Mouse (Mus musculus) left cerebral cortex, adult 2 months (tissue): Measurements from ENCODE around the gene Cacna1c. TPM values are rescaled to one million over a fixed set of nuclear protein-coding genes. Genes with fewer than 3 reads are reported as not detected.
A peak's percentile ranks its signal among the peaks of the same experiment; 100 is the strongest.

Experiments used
- DNase-seq, 2 experiments: peaks; one replicate each; pipeline ENCODE4 v3.0.0; 2021 to 2022; ENCODE audit warnings: low spot score in 2 of 2, mixed read lengths in 1 of 2; ENCODE audit errors: extremely low spot score in 1 of 2
- H3K27ac ChIP-seq: fragments of 200-600 bp; 2 replicates; pipeline ENCODE4 v1.8.1; 2022
- H3K4me3 ChIP-seq: fragments of 200-600 bp; 2 replicates; pipeline ENCODE4 v1.8.1; 2022
- CTCF ChIP-seq: fragments of 200-600 bp; IDR thresholded peaks from 2 replicates; pipeline ENCODE4 v1.8.1; 2022; ENCODE audit warnings: antibody characterized with exemption, mild to moderate bottlenecking, moderate library complexity
- intact Hi-C: fragments of 180-260 bp; cut with DNase I; formaldehyde crosslinking; loops from one replicate; pipeline ENCODE4 v1.15.1; 2025
- total RNA-seq, 2 experiments: library from RNA; stranded (reverse); gene quantifications; 2 replicates each; pipeline ENCODE4 v1.2.3; 2021

The Cacna1c gene
- total RNA-seq, 2 experiments from 2014 or later = 69.1 to 73.9 TPM

- no peak overlapping the region for H3K27ac ChIP-seq
- no peak for DNase-seq
- H3K4me3 ChIP-seq = no peak overlapping the region
- no peak for TF ChIP-seq CTCF
- intact Hi-C loops = loop anchor here (10.0 kb wide), 1 partner anchor 283 kb away; no protein-coding TSS in a partner anchor
These were observed 554.4 kb downstream of the Cacna1c start for GRCm38 (mm10) chr6:118641671-118642325.

DNA sequence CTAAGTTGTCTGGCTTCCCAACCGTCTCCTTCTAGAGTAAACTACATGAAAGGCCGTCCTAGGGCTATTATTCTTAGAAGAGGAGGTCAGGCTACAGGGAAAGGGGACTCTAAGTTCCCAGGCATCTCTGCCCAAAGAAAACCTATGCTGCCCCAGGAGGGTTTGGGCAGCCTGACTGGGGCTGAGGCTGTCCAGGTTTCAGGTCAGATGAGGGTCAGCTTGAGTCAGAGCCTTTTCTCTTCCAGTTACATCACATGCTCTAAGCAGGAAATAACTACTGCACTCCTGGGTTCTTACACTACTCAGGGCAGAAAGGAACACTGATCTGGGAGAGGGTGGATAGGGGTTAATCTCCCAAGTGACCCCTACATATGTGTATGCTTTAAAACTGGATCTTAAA lies 556.4 kb downstream of the Cacna1c start:
- Histone ChIP-seq H3K27ac (no peak overlapping the region), H3K4me3 (no peak overlapping the region)
- TF ChIP-seq CTCF = no peak
- no peak for DNase-seq
- intact Hi-C loops = loop anchor here (10.0 kb wide), 2 partner anchors 285 to 705 kb away; no protein-coding TSS in a partner anchor

DNA sequence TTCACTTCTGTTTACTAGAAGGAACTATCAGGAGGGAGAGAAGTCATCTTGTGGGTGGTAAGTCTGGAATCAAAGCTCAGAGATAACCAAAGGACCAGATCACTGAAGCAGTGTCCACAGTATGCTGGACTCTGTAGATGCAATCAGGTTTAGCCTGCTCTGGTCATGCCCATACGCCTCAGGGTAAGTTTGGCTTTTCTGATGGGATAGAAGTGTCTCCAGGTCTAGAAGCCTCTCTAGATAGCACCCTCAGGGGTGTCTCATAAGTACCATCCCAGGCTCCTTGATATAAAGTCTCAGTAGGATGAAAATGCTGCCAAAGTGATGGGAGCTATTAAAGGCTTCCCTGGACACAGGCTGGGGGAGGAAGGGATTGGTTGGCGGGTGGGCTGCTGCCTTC lies 557.3 kb downstream of the Cacna1c start:
- intact Hi-C loops = loop anchor here (10.0 kb wide), 1 partner anchor 706 kb away; no protein-coding TSS in a partner anchor
- TF ChIP-seq CTCF = no peak
- H3K4me3 ChIP-seq = no peak overlapping the region
- H3K27ac ChIP-seq = no peak overlapping the region
- DNase-seq = no peak

DNA sequence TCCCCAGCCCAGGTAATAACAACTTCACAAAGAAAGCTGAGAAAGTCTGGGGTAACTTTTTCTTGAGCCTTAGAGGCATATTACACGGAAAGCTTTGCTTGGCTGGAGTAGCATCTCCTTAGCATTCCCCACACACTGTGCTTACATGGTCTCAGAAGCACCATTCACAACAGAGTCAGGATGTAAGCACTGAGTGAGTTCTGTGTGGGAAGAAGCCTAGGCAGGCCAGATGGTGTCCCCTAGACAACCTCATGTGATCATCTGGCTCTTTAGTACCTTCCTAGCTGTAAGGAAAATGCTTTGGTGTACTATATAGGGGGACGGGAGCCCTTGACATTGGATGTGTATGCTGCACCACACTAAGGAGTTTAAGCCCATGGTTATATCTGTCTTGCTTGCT lies 563.7 kb downstream of the Cacna1c start:
- no peak overlapping the region for H3K27ac ChIP-seq
- TF ChIP-seq CTCF = no peak
- no peak for DNase-seq
- intact Hi-C loops = loop anchor here (10.0 kb wide), 1 partner anchor 712 kb away; no protein-coding TSS in a partner anchor
- H3K4me3 ChIP-seq = no peak overlapping the region

DNA sequence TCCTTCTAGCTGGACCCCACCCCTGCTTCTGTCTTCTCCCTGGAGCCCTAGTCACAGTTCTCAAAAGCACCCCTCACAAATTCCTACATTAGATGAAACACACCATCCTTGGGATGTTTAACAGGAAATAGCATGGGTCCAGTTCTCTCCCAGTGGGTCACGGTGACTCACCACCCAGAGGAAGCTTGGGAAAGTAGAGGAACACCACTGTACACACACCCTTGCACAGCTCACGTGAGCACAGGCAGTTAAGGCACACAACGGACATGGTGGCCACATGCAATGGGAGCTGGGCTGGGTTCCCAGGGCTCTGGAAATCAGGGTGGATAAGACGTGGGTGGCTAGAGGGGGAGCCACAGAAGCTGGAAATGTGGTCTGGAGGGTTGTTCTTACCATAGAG lies 566.2 kb downstream of the Cacna1c start:
- DNase-seq = no peak
- TF ChIP-seq CTCF = no peak
- intact Hi-C loops = loop anchor here (10.0 kb wide), 1 partner anchor 715 kb away; no protein-coding TSS in a partner anchor
- no peak overlapping the region for H3K4me3 ChIP-seq
- H3K27ac ChIP-seq = no peak overlapping the region

DNA sequence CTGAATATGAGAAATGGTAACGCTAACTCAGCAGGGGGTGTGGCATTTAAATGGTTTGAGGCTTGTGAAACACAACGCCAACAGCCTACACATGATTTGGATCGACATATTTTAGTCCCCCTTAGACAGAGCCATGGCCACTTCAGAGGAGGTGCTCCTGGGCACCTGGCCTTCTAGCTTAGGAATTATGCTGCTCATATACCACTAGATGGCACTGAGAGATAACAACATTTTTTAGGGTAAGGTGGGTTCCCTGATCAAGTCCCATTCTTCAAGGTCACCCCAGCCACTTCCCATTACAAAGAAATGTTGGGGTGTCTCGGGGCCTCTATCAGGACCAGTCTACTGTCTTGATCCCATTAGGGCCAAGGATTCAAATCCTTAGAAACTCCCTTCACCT lies 570.0 kb downstream of the Cacna1c start:
- H3K27ac ChIP-seq = no peak overlapping the region
- no peak for DNase-seq
- intact Hi-C loops = loop anchor here (5.0 kb wide), 1 partner anchor 481 kb away; no protein-coding TSS in a partner anchor
- no peak overlapping the region for H3K4me3 ChIP-seq
- TF ChIP-seq CTCF = peak; percentile 67

GRCm38 (mm10) chr6:118623609-118624008 lies 572.6 kb downstream of the Cacna1c start:
- TF ChIP-seq CTCF = no peak
- no peak overlapping the region for H3K27ac ChIP-seq
- intact Hi-C loops = no loop called here
- no peak for DNase-seq
- no peak overlapping the region for H3K4me3 ChIP-seq

- no peak for TF ChIP-seq CTCF
- no peak overlapping the region for H3K4me3 ChIP-seq
- DNase-seq = no peak
- intact Hi-C loops = no loop called here
- H3K27ac ChIP-seq = no peak overlapping the region
These were observed 574.4 kb downstream of the Cacna1c start for GRCm38 (mm10) chr6:118621866-118622265.

GRCm38 (mm10) chr6:118621406-118621805 lies 574.8 kb downstream of the Cacna1c start:
- Histone ChIP-seq H3K27ac (no peak overlapping the region), H3K4me3 (no peak overlapping the region)
- no peak for DNase-seq
- intact Hi-C loops = no loop called here
- no peak for TF ChIP-seq CTCF

GRCm38 (mm10) chr6:118608906-118609305 lies 587.3 kb downstream of the Cacna1c start:
- TF ChIP-seq CTCF = no peak
- H3K4me3 ChIP-seq = no peak overlapping the region
- no peak overlapping the region for H3K27ac ChIP-seq
- DNase-seq = no peak
- intact Hi-C loops = no loop called here

- TF ChIP-seq CTCF = peak; percentile 47
- intact Hi-C loops = no loop called here
- DNase-seq = no peak
- H3K27ac ChIP-seq = no peak overlapping the region
- H3K4me3 ChIP-seq = no peak overlapping the region
These were observed 590.2 kb downstream of the Cacna1c start for GRCm38 (mm10) chr6:118605974-118606373.

GRCm38 (mm10) chr6:118603825-118604224 lies 592.4 kb downstream of the Cacna1c start:
- Histone ChIP-seq H3K27ac (no peak overlapping the region), H3K4me3 (no peak overlapping the region)
- DNase-seq = no peak
- TF ChIP-seq CTCF = no peak
- intact Hi-C loops = no loop called here

- intact Hi-C loops = no loop called here
- peak overlapping the region; percentile 82 for H3K27ac ChIP-seq
These were observed 600.5 kb downstream of the Cacna1c start for GRCm38 (mm10) chr6:118595681-118596055.

More at GRCm38 (mm10) chr6:118595681-118596055, 600.5 kb downstream of the Cacna1c start:
- TF ChIP-seq CTCF = no peak
- H3K4me3 ChIP-seq = no peak overlapping the region
- DNase-seq = no peak
